Mouse (Mus musculus) neural tube, embryonic 11.5 days (tissue): ENCODE results near the gene Slit3. TPM values are rescaled to one million over a fixed set of nuclear protein-coding genes. Genes with fewer than 3 reads are reported as not detected.

Experiments used
- ATAC-seq: fragments of 200-750 bp; cut with Nextera tagmentation; 2 replicates; pipeline ENCODE4 v1.8.0; 2017; ENCODE audit warnings: moderate number of reproducible peaks, mild to moderate bottlenecking, moderate TSS enrichment, moderate library complexity; ENCODE audit not compliant: insufficient read depth, low FRiP score, low TSS enrichment
- DNase-seq: peaks from one replicate; pipeline ENCODE4 v3.0.0-alpha.2; 2015; ENCODE audit warnings: low spot score
- H3K27ac ChIP-seq: fragments of 300-500 bp; sonication (generic); 2 replicates; pipeline ENCODE4 v1.5.1; 2014; ENCODE audit warnings: low read depth, mild to moderate bottlenecking, low read length
- H3K27me3 ChIP-seq: fragments of 300-500 bp; sonication (generic); 2 replicates; pipeline ENCODE4 v1.6.1; 2014; ENCODE audit warnings: mild to moderate bottlenecking, low read length, mixed read lengths; ENCODE audit not compliant: control insufficient read depth, insufficient read depth
- H3K36me3 ChIP-seq: fragments of 300-500 bp; sonication (generic); 2 replicates; pipeline ENCODE4 v1.6.1; 2014; ENCODE audit warnings: mild to moderate bottlenecking, low read length, moderate library complexity, mixed read lengths; ENCODE audit not compliant: control insufficient read depth, insufficient read depth
- H3K4me1 ChIP-seq: fragments of 300-500 bp; sonication (generic); 2 replicates; pipeline ENCODE4 v1.6.1; 2014; ENCODE audit warnings: low read length, mixed read lengths; ENCODE audit not compliant: control insufficient read depth, insufficient read depth
- H3K4me2 ChIP-seq: fragments of 300-500 bp; sonication (generic); 2 replicates; pipeline ENCODE4 v1.6.1; 2014; ENCODE audit warnings: low read depth, mild to moderate bottlenecking, moderate library complexity
- H3K4me3 ChIP-seq: fragments of 300-500 bp; sonication (generic); 2 replicates; pipeline ENCODE4 v1.5.1; 2014; ENCODE audit warnings: low read depth, low read length
- H3K9ac ChIP-seq: fragments of 300-500 bp; sonication (generic); 2 replicates; pipeline ENCODE4 v1.6.1; 2014; ENCODE audit warnings: mild to moderate bottlenecking, low read length
- H3K9me3 ChIP-seq: fragments of 300-500 bp; sonication (generic); 2 replicates; pipeline ENCODE4 v1.6.1; 2016; ENCODE audit warnings: low read length; ENCODE audit not compliant: control insufficient read depth
- WGBS: fragments of 180-500 bp; shearing (Covaris S2); extraction: QIAGEN DNeasy Blood & Tissue Kit; methylation state at CpG from one replicate; pipeline ENCODE4 v1.1.7; 2014; 5-methylcytosine and 5-hydroxymethylcytosine counted together
- polyA plus RNA-seq: library from polyadenylated mRNA; unstranded; fragments of >200 nt; fragmentation: Nextera tagmentation; extraction: Ambion mirVana; gene quantifications from 2 replicates; pipeline ENCODE4 v1.2.1, GENCODE M21; 2014

Gene Slit3
- polyA plus RNA-seq, 1 experiment from 2014 or later = 41.3 TPM

DNA sequence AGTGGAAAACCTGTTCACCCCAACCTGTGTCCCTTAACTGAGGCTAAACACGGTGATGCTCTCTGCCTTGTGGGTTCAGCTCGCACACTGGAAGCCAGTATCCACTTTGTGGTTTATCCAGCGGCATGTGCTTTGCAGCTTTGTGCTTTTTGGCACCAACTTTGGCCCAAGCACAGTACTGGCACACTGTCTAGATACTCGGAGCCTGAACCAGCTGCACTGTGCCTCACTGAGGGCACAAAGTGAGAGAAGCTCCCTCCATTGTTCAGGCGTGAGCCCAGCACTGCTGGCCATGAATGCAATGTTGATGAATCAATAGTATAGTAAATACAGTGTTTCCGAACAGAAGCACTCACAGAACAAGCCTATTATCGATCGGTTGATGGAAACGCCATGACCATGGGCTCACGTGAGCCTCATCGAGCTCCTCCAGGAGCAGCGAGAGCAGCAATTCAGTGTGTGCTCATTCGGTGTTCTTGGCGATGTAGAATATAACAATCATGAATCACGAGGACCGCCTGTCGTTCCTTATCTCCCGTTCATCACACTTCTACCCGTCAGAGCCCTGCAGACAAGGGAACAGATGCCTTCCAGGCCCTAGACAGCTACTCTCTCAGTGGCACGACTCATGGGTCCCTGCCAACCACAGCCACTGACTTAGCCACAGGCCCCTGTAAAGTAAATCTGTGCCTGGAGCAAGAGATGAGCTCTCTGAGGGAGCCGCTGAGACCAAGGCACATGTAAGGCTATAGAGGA, 503.7 kb downstream of the Slit3 start:
- Histone ChIP-seq H3K36me3 (no peaks in the 10 kb centered on the region), H3K27me3 (no peaks in the 10 kb centered on the region)
- ATAC-seq = no peak

DNA sequence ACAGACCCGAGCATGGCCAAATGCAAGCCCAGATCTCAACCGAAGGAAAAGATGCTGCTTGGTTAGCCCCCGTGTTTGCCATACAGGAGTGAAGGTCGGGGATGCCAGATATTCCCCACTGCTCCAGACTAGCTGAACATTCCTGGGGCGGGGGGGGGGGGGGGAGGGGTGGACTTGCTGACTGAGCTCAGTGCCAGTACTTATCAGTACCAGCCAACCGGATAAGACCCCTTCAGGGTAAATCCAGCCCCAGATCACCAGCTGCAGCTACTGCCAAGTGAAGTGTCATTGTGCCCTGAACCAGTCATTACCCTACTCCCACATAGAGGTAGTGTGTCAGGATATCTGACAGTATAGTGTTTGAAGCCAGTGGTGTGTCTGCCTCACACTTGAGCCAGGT, 504.6 kb downstream of the Slit3 start:
- Histone ChIP-seq H3K27ac (no peak overlapping the region), H3K4me1 (no peaks in the 10 kb centered on the region), H3K4me3 (no peak overlapping the region), H3K9me3 (no peaks in the 10 kb centered on the region), H3K27me3 (no peaks in the 10 kb centered on the region), H3K9ac (no peak overlapping the region), H3K4me2 (no peak overlapping the region), H3K36me3 (peaks cover 4% of the 10 kb centered on the region; the same call in 1 of the 2 replicates)
- ATAC-seq = no peak
- no peak for DNase-seq
- WGBS = 83% methylated on average over 5 of the region's 6 CpGs

More for the DNA sequence above, 503.7 kb downstream of the Slit3 start:
- DNase-seq = no peak
- Histone ChIP-seq H3K4me3 (no peak overlapping the region), H3K4me2 (no peak overlapping the region), H3K9me3 (no peaks in the 10 kb centered on the region), H3K27ac (no peak overlapping the region), H3K4me1 (no peaks in the 10 kb centered on the region), H3K9ac (no peak overlapping the region)
- 92% methylated on average over 21 of the region's 21 CpGs for WGBS

DNA sequence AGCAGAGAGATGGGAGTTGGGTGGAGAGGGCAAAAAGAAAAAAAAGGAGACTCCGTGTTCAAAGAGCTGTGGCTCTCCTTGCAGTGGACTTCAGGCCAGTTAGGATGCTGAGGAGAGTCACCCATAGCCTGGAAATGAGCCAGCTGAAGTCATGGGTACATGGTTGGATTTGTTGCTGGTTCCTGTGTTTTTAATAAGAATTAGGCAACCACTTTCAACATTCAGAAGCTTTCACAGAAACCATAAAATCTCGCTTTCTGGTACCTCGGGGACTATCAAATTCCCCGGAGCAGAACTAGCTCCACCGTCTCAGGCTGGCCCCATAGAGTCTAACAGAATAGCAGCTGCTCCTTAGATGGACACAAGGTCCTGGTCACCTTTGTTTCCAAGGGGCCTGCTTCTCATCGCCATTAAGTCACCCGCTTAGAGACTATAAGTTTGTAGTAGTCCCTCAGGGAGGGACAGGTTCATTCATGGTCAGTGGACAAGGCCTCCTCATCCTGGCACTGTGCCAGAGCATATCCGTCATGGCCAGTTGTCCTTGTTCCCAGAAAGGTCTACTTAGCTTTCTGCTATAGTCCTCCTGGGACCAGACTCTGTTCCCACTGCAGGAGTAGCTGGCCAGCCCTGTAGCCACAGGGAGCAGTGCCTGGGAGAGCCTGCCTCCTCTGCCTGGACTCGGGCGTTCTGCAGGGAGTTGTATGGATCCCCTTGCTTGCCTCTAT, 505.3 kb downstream of the Slit3 start:
- Histone ChIP-seq H3K27me3 (no peaks in the 10 kb centered on the region), H3K36me3 (peaks cover 4% of the 10 kb centered on the region), H3K27ac (no peak overlapping the region), H3K9ac (no peak overlapping the region), H3K4me2 (no peak overlapping the region), H3K4me1 (no peaks in the 10 kb centered on the region), H3K9me3 (no peaks in the 10 kb centered on the region), H3K4me3 (no peak overlapping the region)
- WGBS = 77% methylated on average over 10 of the region's 10 CpGs
- DNase-seq (no peak), ATAC-seq (no peak)

DNA sequence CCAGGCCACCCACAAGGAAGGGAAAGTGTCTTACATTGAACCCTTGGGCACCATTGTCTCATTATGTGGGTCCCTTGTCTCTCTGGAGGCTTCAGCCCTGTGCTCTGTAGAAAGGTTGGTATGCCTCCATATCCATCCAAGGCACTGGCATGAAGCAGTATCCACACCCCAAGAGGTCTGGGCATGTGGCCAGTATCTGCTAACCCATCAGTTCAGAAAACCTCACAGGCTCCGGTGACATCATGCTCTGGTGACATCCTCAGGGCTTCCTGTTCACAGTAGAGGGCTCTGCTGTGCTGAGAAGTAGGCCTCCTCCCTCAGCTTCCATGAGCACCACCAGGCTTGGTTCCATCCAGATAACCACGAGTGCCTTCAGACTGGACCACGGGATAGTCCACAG, 506.8 kb downstream of the Slit3 start:
- no peak overlapping the region for H3K27ac ChIP-seq
- no peak overlapping the region for H3K9ac ChIP-seq
- H3K4me2 ChIP-seq = no peak overlapping the region
- H3K9me3 ChIP-seq = no peaks in the 10 kb centered on the region
- H3K36me3 ChIP-seq = peaks cover 4% of the 10 kb centered on the region
- DNase-seq = no peak
- H3K27me3 ChIP-seq = no peaks in the 10 kb centered on the region
- H3K4me3 ChIP-seq = no peak overlapping the region
- 91% methylated on average over 3 of the region's 3 CpGs for WGBS
- H3K4me1 ChIP-seq = no peaks in the 10 kb centered on the region
- ATAC-seq = no peak

DNA sequence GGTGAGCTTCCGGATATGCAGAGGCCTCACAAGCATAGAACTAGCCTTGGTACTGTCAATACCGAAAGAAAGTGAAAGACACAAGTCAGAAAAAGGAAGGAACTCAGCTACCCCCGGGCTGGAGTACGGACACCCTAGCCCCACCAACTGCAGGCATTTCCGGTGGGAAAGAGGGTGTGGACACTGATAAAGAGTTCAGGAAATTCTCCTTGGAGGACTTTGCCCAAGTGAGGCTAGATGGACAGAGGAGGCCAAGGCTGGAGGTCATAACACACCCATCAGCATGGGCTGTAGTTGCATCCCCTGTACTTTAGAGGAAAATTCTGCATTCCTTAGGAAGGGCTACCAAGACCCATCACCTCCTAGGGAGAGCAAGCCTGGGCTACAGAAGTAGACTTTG, 511.2 kb downstream of the Slit3 start:
- Histone ChIP-seq H3K27me3 (no peaks in the 10 kb centered on the region), H3K9me3 (no peaks in the 10 kb centered on the region), H3K4me2 (no peak overlapping the region), H3K36me3 (peaks cover 4% of the 10 kb centered on the region), H3K4me1 (no peaks in the 10 kb centered on the region), H3K9ac (no peak overlapping the region), H3K4me3 (no peak overlapping the region), H3K27ac (no peak overlapping the region)
- ATAC-seq (no peak), DNase-seq (no peak)
- WGBS = 94% methylated on average over 5 of the region's 5 CpGs

DNA sequence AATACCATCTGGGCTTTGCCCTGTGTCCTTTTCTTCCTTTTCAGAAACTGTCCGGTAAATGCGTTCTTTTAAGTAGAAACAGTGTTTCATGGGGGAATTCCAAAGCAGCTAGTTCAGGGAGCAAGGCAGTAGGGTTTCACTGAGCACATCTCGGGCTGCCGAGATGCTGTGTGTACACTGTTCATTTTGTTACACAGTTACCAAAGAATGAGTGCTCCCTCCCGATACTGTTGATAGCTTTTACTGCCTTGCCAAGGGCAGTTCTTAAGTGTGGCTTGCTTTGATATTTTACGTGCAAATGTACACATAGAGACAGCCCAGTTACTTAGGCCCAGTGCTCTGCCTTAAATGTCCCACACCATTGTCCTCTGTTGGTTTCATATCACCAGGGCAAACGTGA, 516.1 kb downstream of the Slit3 start:
- Histone ChIP-seq H3K27me3 (no peaks in the 10 kb centered on the region), H3K27ac (no peak overlapping the region), H3K36me3 (no peaks in the 10 kb centered on the region), H3K9ac (no peak overlapping the region), H3K4me1 (peaks cover 6% of the 10 kb centered on the region), H3K9me3 (no peaks in the 10 kb centered on the region), H3K4me2 (no peak overlapping the region), H3K4me3 (no peak overlapping the region)
- WGBS = 78% methylated on average over 7 of the region's 7 CpGs
- no peak for DNase-seq
- no peak for ATAC-seq

DNA sequence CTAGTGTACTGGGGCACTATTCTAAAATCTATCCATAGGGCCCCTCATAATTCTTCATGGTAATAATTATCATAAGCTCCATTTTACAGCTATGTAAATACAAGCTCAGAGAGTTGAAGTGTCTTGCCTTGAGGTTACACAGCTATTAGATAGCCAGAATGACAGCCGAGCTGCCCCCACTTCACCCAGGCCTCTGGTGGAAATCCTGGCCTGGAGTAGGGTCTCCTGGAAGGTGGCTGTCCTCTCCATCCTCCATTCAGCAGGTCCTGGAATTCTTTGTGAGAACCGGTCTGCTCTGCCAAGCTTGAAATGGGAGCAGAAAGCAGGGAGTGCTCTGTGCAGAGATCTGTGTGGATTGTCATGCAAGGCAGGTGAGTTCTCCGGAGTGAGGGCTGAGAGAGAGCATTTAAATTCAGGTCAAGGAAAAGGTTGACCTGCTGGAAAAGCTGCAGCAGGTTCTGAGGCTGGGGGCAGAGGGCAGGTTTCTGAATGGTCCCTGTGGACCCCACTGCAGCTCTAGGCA, 517.9 kb downstream of the Slit3 start:
- peak overlapping the region; percentile 4; the same call in 1 of the 2 replicates for H3K4me2 ChIP-seq
- DNase-seq (no peak), ATAC-seq (no peak)
- no peak overlapping the region for H3K27ac ChIP-seq
- no peak overlapping the region for H3K4me3 ChIP-seq
- 18% methylated on average over 3 of the region's 3 CpGs for WGBS
- H3K9me3 ChIP-seq = no peaks in the 10 kb centered on the region
- H3K27me3 ChIP-seq = no peaks in the 10 kb centered on the region
- H3K36me3 ChIP-seq = no peaks in the 10 kb centered on the region
- H3K9ac ChIP-seq = no peak overlapping the region
- peaks cover 6% of the 10 kb centered on the region for H3K4me1 ChIP-seq

DNA sequence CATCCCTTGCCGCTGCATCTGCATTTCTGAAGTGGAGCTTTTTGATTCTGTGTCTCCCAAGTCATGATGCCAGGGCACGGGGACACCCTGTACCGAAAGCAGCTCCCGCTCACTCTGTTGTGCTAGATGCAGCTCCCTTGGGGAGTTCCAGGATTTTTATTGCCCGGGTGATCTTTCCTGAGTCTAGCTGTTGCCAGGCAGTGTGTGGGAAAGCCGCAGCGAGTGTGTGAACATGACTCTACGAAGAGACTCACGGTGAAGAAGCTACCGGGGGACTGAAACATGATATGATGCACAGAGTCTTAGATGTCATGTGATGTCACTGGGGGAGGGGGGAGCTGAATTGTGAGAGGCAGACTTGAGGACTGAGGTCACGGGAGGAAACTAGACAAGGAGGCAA, 518.4 kb downstream of the Slit3 start:
- Histone ChIP-seq H3K36me3 (no peaks in the 10 kb centered on the region), H3K4me2 (peak overlapping the region; percentile 17; the same call in 1 of the 2 replicates), H3K9ac (no peak overlapping the region), H3K9me3 (no peaks in the 10 kb centered on the region), H3K27me3 (no peaks in the 10 kb centered on the region), H3K27ac (no peak overlapping the region), H3K4me3 (no peak overlapping the region), H3K4me1 (peaks cover 6% of the 10 kb centered on the region)
- no peak for ATAC-seq
- WGBS = 25% methylated on average over 11 of the region's 11 CpGs
- DNase-seq = peak; percentile 32
